Mouse (Mus musculus): Measurements from ENCODE around the gene Svs2. TPM values are rescaled to one million over a fixed set of nuclear protein-coding genes. Genes with fewer than 3 reads are reported as not detected.
"Not testable (repeated sequence)": the region's sequence is repeated elsewhere in the genome, so short reads cannot be mapped to it uniquely, and the experiment has no call there.

Gene Svs2
- not detected in 2 replicates for total RNA-seq (2015)
- not detected in 2 replicates for total RNA-seq (2017)

- ATAC-seq (replicated peaks; ENCODE audit: poor library complexity) = no peak
Observed at GRCm38 (mm10) chr2:164238366-164238765, at the start of gene Svs2. TSS of gene Svs2 (minus strand) at chr2:164238466.

GRCm38 (mm10) chr2:164278359-164278758, 40.1 kb upstream of the Svs2 start, which contains the start of gene Svs4:
TSS of gene Svs4 (minus strand) at chr2:164278459.
- no peak for ATAC-seq (replicated peaks; ENCODE audit: poor library complexity)

- not testable (repeated sequence) for ATAC-seq (replicated peaks; ENCODE audit: poor library complexity)
Observed at GRCm38 (mm10) chr2:164256540-164256939, 18.3 kb upstream of the Svs2 start, which contains the start of gene Svs3b. TSS of gene Svs3b (minus strand) at chr2:164256640.

- ATAC-seq (replicated peaks; ENCODE audit: poor library complexity) = no peak
Observed at GRCm38 (mm10) chr2:164232671-164233070, 5.6 kb downstream of the Svs2 start.

GRCm38 (mm10) chr2:164228361-164229070, 9.8 kb downstream of the Svs2 start:
- no peak for ATAC-seq (replicated peaks; ENCODE audit: poor library complexity)

GRCm38 (mm10) chr2:164221522-164221921, 16.7 kb downstream of the Svs2 start, which contains the start of gene Wfdc15b:
TSS of gene Wfdc15b (minus strand) at chr2:164221660.
- ATAC-seq (replicated peaks; ENCODE audit: poor library complexity) = no peak

GRCm38 (mm10) chr2:164219295-164219694, 19.0 kb downstream of the Svs2 start:
- no peak for ATAC-seq (replicated peaks; ENCODE audit: poor library complexity)

GRCm38 (mm10) chr2:164212711-164213110, 25.6 kb downstream of the Svs2 start:
- ATAC-seq (replicated peaks; ENCODE audit: poor library complexity) = no peak

GRCm38 (mm10) chr2:164210892-164211291, 27.4 kb downstream of the Svs2 start:
- no peak for ATAC-seq (replicated peaks; ENCODE audit: poor library complexity)

- no peak for ATAC-seq (replicated peaks; ENCODE audit: poor library complexity)
Observed at GRCm38 (mm10) chr2:164206676-164207075, 31.6 kb downstream of the Svs2 start.

GRCm38 (mm10) chr2:164206011-164206410, 32.3 kb downstream of the Svs2 start:
- ATAC-seq (replicated peaks; ENCODE audit: poor library complexity) = not testable (repeated sequence)

GRCm38 (mm10) chr2:164199626-164200327, 38.5 kb downstream of the Svs2 start, which contains the start of gene Wfdc15a:
TSS of gene Wfdc15a (minus strand) at chr2:164200130.
- ATAC-seq (replicated peaks; ENCODE audit: poor library complexity) = no peak

- no peak for ATAC-seq (replicated peaks; ENCODE audit: poor library complexity)
Observed at GRCm38 (mm10) chr2:164196700-164196990, 41.6 kb downstream of the Svs2 start.

GRCm38 (mm10) chr2:164195971-164196699, 42.1 kb downstream of the Svs2 start:
- no peak for ATAC-seq (replicated peaks; ENCODE audit: poor library complexity)

GRCm38 (mm10) chr2:164194959-164195630, 43.2 kb downstream of the Svs2 start:
- ATAC-seq (replicated peaks; ENCODE audit: poor library complexity) = no peak

GRCm38 (mm10) chr2:164192279-164192678, 46.0 kb downstream of the Svs2 start:
- no peak for ATAC-seq (replicated peaks; ENCODE audit: poor library complexity)

GRCm38 (mm10) chr2:164190576-164190975, 47.7 kb downstream of the Svs2 start, which contains the start of gene Wfdc12:
TSS of gene Wfdc12 (minus strand) at chr2:164190608.
- ATAC-seq (replicated peaks; ENCODE audit: poor library complexity) = no peak

- peak; percentile 97 for ATAC-seq (replicated peaks; ENCODE audit: poor library complexity)
Observed at GRCm38 (mm10) chr2:164188722-164189121, 49.5 kb downstream of the Svs2 start.
